Mouse (Mus musculus) pancreas, adult 10 weeks (tissue): Measurements from ENCODE around the gene Polm. TPM values are rescaled to one million over a fixed set of nuclear protein-coding genes. Genes with fewer than 3 reads are reported as not detected.

Source experiments
- polyA plus RNA-seq: library from polyadenylated mRNA; stranded (reverse); fragments of 350-450 nt; fragmentation: Illumina TruSeq; extraction: RNeasy Lipid Tissue Mini Kit (QIAGEN cat#74804); gene quantifications from one replicate; pipeline ENCODE4 v1.2.3, GENCODE M21; 2015; ENCODE audit warnings: low read depth, low replicate concordance; ENCODE audit not compliant: insufficient read depth

Polm gene
- polyA plus RNA-seq, result 5.0 TPM

DNA sequence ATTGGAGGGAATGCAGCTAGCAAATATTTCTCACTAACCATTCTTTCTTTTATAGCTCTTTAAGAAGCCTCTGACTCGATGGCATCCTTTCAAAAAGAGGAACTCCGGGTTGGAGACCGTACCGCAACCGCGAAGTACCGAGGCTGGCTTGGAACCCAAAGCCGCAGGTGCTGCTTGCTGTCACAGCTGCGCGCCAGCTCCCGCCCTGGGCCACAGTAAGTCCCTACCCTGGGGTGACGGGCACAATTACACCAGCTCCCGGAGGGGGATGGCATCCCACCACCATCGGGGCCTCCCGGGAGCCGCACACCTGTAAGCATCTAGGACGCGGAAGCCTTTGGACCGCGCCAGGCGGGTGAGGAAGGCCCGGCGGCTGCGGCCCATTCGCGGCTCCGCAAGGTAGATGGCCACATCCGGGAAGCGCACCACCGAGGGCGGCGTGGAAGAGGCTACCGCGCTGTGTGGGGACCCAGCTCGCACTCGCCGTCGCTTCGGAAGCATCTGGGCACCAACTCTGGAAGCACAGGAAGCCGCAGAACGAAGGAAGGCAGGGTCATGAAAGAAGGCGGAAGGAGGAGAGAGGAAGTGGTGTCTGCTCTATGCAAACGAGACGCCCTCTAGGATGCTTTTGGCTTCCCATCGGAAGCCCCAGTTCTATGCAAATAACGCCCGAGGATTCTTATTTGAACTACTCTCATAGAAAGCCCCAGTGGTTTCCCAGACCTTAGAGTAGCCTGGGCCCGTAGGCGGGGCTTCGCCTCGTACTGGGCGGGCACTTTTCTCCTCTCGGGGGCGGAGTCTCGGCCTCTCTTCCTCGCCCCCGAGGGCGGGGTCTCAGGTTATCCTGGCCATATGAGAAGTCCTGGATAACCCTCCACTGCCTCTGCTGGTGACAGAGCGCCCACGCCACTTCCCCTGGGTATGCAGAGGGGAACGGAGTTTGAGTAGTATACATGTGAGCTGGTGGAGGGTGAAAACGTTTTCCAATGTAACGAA lies at the start of gene Polm:
Gene Polm (minus strand): TSS at position 766 of the 996 bp plus-strand sequence.

GRCm38 (mm10) chr11:5877921-5878526 lies 40.2 kb upstream of the Polm start, which contains the start of gene Pold2:
Gene Pold2, minus strand, starts transcription at chr11:5878292.

GRCm38 (mm10) chr11:5861678-5862393 lies 24.0 kb upstream of the Polm start, which contains the start of gene Aebp1:
Gene Aebp1, plus strand, starts transcription at chr11:5861947.

DNA sequence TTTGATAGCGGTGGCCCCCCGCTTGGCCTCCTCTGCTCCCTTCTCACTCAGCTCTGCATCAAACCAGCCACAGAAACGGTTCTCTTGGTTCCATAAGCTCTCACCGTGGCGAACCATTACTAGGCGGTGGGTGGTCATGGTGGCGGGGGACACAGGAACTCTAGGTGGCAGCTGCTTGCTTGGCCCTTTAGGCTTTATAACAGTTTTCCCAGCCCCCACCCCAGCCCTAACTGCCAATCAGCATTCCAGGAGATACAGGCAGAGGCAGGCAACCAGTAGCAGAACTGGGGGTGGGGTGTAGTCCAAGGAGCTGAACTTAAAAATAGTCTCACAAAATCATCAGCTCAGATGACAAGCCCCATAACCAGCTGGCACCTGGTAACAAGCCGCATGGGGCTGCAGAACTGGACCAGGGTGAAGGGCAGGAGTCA lies 34.2 kb downstream of the Polm start, which contains the start of gene Pgam2:
Gene Pgam2 (minus strand): TSS at position 183 of the 431 bp plus-strand sequence.

DNA sequence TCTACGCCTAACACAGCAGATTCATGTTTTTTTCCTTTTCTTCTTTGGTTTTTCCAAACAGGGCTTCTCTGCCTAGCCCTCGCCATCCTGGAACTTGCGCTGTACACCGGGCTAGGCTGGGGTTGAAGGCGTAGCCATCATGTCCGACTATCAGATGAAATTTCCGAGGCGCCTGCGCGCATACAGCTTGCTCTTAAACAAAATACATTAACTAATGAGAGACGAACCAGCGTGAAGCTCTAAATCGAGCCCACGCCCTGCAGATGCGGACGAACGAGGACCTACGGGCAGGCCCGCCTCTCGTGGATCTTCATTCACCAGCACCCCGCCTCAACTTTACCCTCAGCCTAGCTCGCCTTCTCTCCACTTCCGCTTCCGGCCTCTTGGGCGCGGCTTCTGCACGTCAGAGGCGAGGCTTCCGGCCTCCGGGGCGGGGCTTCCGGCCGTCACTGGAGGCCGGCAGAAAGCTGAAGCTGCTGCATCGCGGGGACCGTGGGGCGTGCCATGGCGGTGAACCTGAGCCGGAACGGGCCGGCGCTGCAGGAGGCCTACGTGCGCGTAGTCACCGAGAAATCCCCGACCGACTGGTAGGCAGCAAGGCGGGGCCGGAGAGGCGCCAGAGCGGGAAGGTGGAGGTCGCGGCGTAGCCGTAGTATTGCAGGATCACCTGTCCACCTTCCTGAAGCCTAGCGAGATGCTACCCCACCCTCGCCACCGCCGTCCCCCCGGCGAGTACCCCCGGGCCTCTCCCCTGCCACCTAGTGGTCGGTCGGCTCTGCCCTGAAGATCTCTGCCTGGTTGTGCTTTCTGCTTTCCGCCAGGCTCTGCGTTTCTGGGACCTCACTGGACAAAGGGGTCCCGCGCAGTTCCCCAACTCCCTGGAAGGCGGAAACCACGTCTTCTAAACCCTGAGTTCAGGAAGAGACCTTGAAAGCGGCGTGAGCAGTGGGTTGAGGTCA lies 49.5 kb downstream of the Polm start, which contains the start of gene Dbnl:
Gene Dbnl (plus strand): TSS at position 433 of the 959 bp plus-strand sequence.

Other genes starting within 250 kb of the Polm start
- gene Mrps24, start 122.3 kb downstream of the Polm start, polyA plus RNA-seq, result 39.7 TPM
- 4.0 TPM for gene Urgcp, start 75.6 kb downstream of the Polm start, polyA plus RNA-seq
- gene Dbnl, start 49.5 kb downstream of the Polm start, polyA plus RNA-seq, result 13.0 TPM
- not detected for gene Pgam2, start 34.3 kb downstream of the Polm start, polyA plus RNA-seq
- gene Aebp1, start 23.9 kb upstream of the Polm start, polyA plus RNA-seq, result 44.9 TPM
- gene Pold2, start 40.3 kb upstream of the Polm start, polyA plus RNA-seq, result 14.9 TPM
- gene Myl7, start 60.8 kb upstream of the Polm start, polyA plus RNA-seq, result 2.9 TPM
- 10.7 TPM for gene Gck, start 112.1 kb upstream of the Polm start, polyA plus RNA-seq
- 17.0 TPM for gene Ykt6, start 117.7 kb upstream of the Polm start, polyA plus RNA-seq
- gene Camk2b, start 228.3 kb upstream of the Polm start, polyA plus RNA-seq, result 39.5 TPM